Mouse (Mus musculus) megakaryocyte-erythroid progenitor cell, adult 5-6 weeks (primary cell): ENCODE data around the gene Armcx5. TPM values are rescaled to one million over a fixed set of nuclear protein-coding genes. Genes with fewer than 3 reads are reported as not detected.
"Not testable (repeated sequence)": the region's sequence is repeated elsewhere in the genome, so short reads cannot be mapped to it uniquely, and the experiment has no call there.

Experiments used
- ATAC-seq: replicated peaks from 2 replicates; pipeline ENCODE4 v1.8.0; 2016; ENCODE audit warnings: mild to moderate bottlenecking, inconsistent platforms; ENCODE audit not compliant: severe bottlenecking, poor library complexity, low FRiP score, low TSS enrichment
- total RNA-seq, 2 experiments: library from RNA; stranded (forward) in 1 of 2; stranded (reverse) in 1 of 2; fragments of 200-1000, 215-1000 nt in 1 of 2; fragments of >200 nt in 1 of 2; fragmentation: Nextera tagmentation in 1 of 2; gene quantifications; 2 replicates each; pipeline ENCODE4 v1.2.3; 2014 to 2017

Armcx5 gene
- total RNA-seq (2014; fragmentation: Nextera tagmentation) (6.1 and 6.7 TPM in 2 replicates), total RNA-seq (2017) (2.0 and 4.6 TPM in 2 replicates)

- peak; percentile 100 for ATAC-seq
Measured at GRCm38 (mm10) chrX:135742304-135743055, at the start of gene Armcx5, which contains the start of gene Gprasp1. Armcx5 (plus strand) TSS chrX:135742733. Gprasp1 (plus strand) TSS chrX:135742733.

- ATAC-seq, result no peak
Measured at GRCm38 (mm10) chrX:135693633-135694032, 48.9 kb upstream of the Armcx5 start, which contains the start of gene Tcp11x2. Tcp11x2 (minus strand) TSS chrX:135693790.

- no peak for ATAC-seq
Measured at GRCm38 (mm10) chrX:135703111-135703510, 39.4 kb upstream of the Armcx5 start.

GRCm38 (mm10) chrX:135704349-135704748 lies 38.2 kb upstream of the Armcx5 start:
- no peak for ATAC-seq

- no peak for ATAC-seq
Measured at GRCm38 (mm10) chrX:135712845-135713244, 29.7 kb upstream of the Armcx5 start.

- ATAC-seq, result no peak
Measured at GRCm38 (mm10) chrX:135725161-135725560, 17.4 kb upstream of the Armcx5 start, which contains the start of gene Tmsb15a. Tmsb15a (minus strand) TSS chrX:135725261.

GRCm38 (mm10) chrX:135738730-135739520 lies 3.6 kb upstream of the Armcx5 start:
- no peak for ATAC-seq

- peak; percentile 56 for ATAC-seq
Measured at GRCm38 (mm10) chrX:135743056-135743355, 473 bp downstream of the Armcx5 start.

GRCm38 (mm10) chrX:135745376-135745775 lies 2.8 kb downstream of the Armcx5 start:
- ATAC-seq, result not testable (repeated sequence)

- peak; percentile 84 for ATAC-seq
Measured at GRCm38 (mm10) chrX:135752832-135753231, 10.3 kb downstream of the Armcx5 start.

GRCm38 (mm10) chrX:135761707-135762106 lies 19.2 kb downstream of the Armcx5 start:
- no peak for ATAC-seq

GRCm38 (mm10) chrX:135768043-135768548 lies 25.6 kb downstream of the Armcx5 start:
- no peak for ATAC-seq

GRCm38 (mm10) chrX:135768565-135768964 lies 26.0 kb downstream of the Armcx5 start:
- ATAC-seq, result no peak

- no peak for ATAC-seq
Measured at GRCm38 (mm10) chrX:135791536-135791935, 49.0 kb downstream of the Armcx5 start.

GRCm38 (mm10) chrX:135792326-135792725 lies 49.8 kb downstream of the Armcx5 start:
- ATAC-seq, result no peak

- ATAC-seq, result peak; percentile 78
Measured at GRCm38 (mm10) chrX:135795591-135796304, 53.2 kb downstream of the Armcx5 start.

- peak; percentile 57 for ATAC-seq
Measured at GRCm38 (mm10) chrX:135796305-135797211, 54.0 kb downstream of the Armcx5 start.
